Mouse (Mus musculus) heart, postnatal 0 days (tissue): Measurements from ENCODE around the gene Pml. TPM values are rescaled to one million over a fixed set of nuclear protein-coding genes. Genes with fewer than 3 reads are reported as not detected.
"Not testable (repeated sequence)": the region's sequence is repeated elsewhere in the genome, so short reads cannot be mapped to it uniquely, and the experiment has no call there.

Experiments
- ATAC-seq: fragments of 200-750 bp; cut with Nextera tagmentation; 2 replicates; pipeline ENCODE4 v1.8.0; 2017; ENCODE audit warnings: low read depth, moderate number of reproducible peaks, moderate library complexity; ENCODE audit not compliant: insufficient read depth
- DNase-seq: peaks from one replicate; pipeline ENCODE4 v3.0.0-alpha.2; 2016; ENCODE audit warnings: low spot score
- H3K27ac ChIP-seq: fragments of 300-500 bp; sonication (generic); 2 replicates; pipeline ENCODE4 v1.5.1; 2014; ENCODE audit warnings: low read depth, mild to moderate bottlenecking
- H3K27me3 ChIP-seq: fragments of 300-500 bp; sonication (generic); 2 replicates; pipeline ENCODE4 v1.6.1; 2014; ENCODE audit warnings: low read length, mixed read lengths; ENCODE audit not compliant: control insufficient read depth, insufficient read depth
- H3K36me3 ChIP-seq: fragments of 300-500 bp; sonication (generic); replicated peaks from 2 replicates; pipeline ENCODE4 v1.6.1; 2014; ENCODE audit warnings: low read length, mixed read lengths; ENCODE audit not compliant: control insufficient read depth, insufficient read depth
- H3K4me1 ChIP-seq: fragments of 300-500 bp; sonication (generic); 2 replicates; pipeline ENCODE4 v1.6.1; 2014; ENCODE audit warnings: antibody characterized with exemption; ENCODE audit not compliant: control insufficient read depth, insufficient read depth
- H3K4me2 ChIP-seq: fragments of 300-500 bp; sonication (generic); 2 replicates; pipeline ENCODE4 v1.6.1; 2014; ENCODE audit warnings: low read depth, mild to moderate bottlenecking, low read length, moderate library complexity
- H3K4me3 ChIP-seq: fragments of 300-500 bp; sonication (generic); 2 replicates; pipeline ENCODE4 v1.5.1; 2014; ENCODE audit warnings: low read depth, low read length
- H3K9ac ChIP-seq: fragments of 300-500 bp; sonication (generic); replicated peaks from 2 replicates; pipeline ENCODE4 v1.6.1; 2014; ENCODE audit warnings: low read depth, low read length, mixed read lengths
- H3K9me3 ChIP-seq: fragments of 300-500 bp; sonication (generic); replicated peaks from 2 replicates; pipeline ENCODE4 v1.6.1; 2016; ENCODE audit warnings: low read length; ENCODE audit not compliant: control insufficient read depth
- CTCF ChIP-seq: IDR thresholded peaks from 2 replicates; pipeline ENCODE4 v1.5.1; 2016; ENCODE audit warnings: antibody characterized with exemption, control low read depth, low read depth
- EP300 ChIP-seq: IDR thresholded peaks from 2 replicates; pipeline ENCODE4 v1.6.1; 2016; ENCODE audit warnings: antibody characterized with exemption, low read depth
- WGBS: fragments of 180-500 bp; shearing (Covaris S2); extraction: QIAGEN DNeasy Blood & Tissue Kit; methylation state at CpG from one replicate; pipeline ENCODE4 v1.1.7; 2014; 5-methylcytosine and 5-hydroxymethylcytosine counted together
- polyA plus RNA-seq: library from polyadenylated mRNA; unstranded; fragments of >200 nt; fragmentation: Nextera tagmentation; extraction: Ambion mirVana; gene quantifications from 2 replicates; pipeline ENCODE4 v1.2.1, GENCODE M21; 2015
- total RNA-seq: library from RNA; depleted of rRNA; stranded (reverse); fragments of >200 nt; gene quantifications from 2 replicates; pipeline ENCODE4 v1.2.3, GENCODE M21; 2014; ENCODE audit warnings: low replicate concordance

Pml gene
- total and polyA plus RNA-seq, 2 experiments from 2014 or later, result 5.2 to 15.0 TPM

GRCm38 (mm10) chr9:58253033-58253804 is 3.6 kb upstream of the Pml start, which contains the start of gene Stoml1:
Stoml1 (plus strand) TSS chr9:58253164.
- Histone ChIP-seq H3K36me3 (peaks cover 20% of the 10 kb centered on the region), H3K4me2 (peak within 1 kb of the TSS; percentile 89), H3K4me3 (peak within 1 kb of the TSS; percentile 85), H3K27ac (peak within 1 kb of the TSS; percentile 71), H3K4me1 (peaks cover 22% of the 10 kb centered on the region), H3K27me3 (no peaks in the 10 kb centered on the region), H3K9me3 (no peaks in the 10 kb centered on the region), H3K9ac (peak within 1 kb of the TSS; percentile 75)
- TF ChIP-seq CTCF (peak; percentile 94), EP300 (0 out of 2 replicates have a peak, but pooled peaks have one; percentile 14)
- DNase-seq (peak; percentile 97), ATAC-seq (peak; percentile 98)
- under 1% methylated on average over 31 of the region's 31 CpGs for WGBS

- not testable (repeated sequence) for DNase-seq, H3K4me2 ChIP-seq, H3K9ac ChIP-seq, H3K27me3 ChIP-seq, H3K4me3 ChIP-seq, H3K9me3 ChIP-seq, H3K36me3 ChIP-seq, ATAC-seq
- H3K4me1 ChIP-seq, result peaks cover 38% of the 10 kb centered on the region
- H3K27ac ChIP-seq, result peak overlapping the region; percentile 91
- WGBS, result 87% methylated on average over 1 of the region's 1 CpGs
Observed at GRCm38 (mm10) chr9:58250730-58251129, 1.1 kb upstream of the Pml start.

- DNase-seq (no peak), ATAC-seq (no peak)
- Histone ChIP-seq H3K4me1 (peaks cover 38% of the 10 kb centered on the region), H3K9me3 (no peaks in the 10 kb centered on the region), H3K27me3 (no peaks in the 10 kb centered on the region), H3K36me3 (0 out of 2 replicates have a peak, but pooled peaks cover 5% of the 10 kb centered on the region), H3K4me2 (peak overlapping the region; percentile 89), H3K4me3 (peak overlapping the region; percentile 72; the same call in 1 of the 2 replicates), H3K9ac (peak overlapping the region; percentile 71), H3K27ac (peak overlapping the region; percentile 91)
- TF ChIP-seq CTCF (no peak), EP300 (no peak)
- WGBS, result 56% methylated on average over 8 of the region's 8 CpGs
Observed at GRCm38 (mm10) chr9:58250322-58250721, 736 bp upstream of the Pml start.

- peak overlapping the region; percentile 91 for H3K27ac ChIP-seq
- peak overlapping the region; percentile 72 for H3K4me3 ChIP-seq
- H3K27me3 ChIP-seq, result no peaks in the 10 kb centered on the region
- no peak for TF ChIP-seq EP300
- TF ChIP-seq CTCF, result no peak
- 21% methylated on average over 7 of the region's 7 CpGs for WGBS
- 0 out of 2 replicates have a peak, but pooled peaks cover 5% of the 10 kb centered on the region for H3K36me3 ChIP-seq
- peak overlapping the region; percentile 89 for H3K4me2 ChIP-seq
- no peak for ATAC-seq
- H3K4me1 ChIP-seq, result peaks cover 38% of the 10 kb centered on the region
- no peak for DNase-seq
- peak overlapping the region; percentile 71 for H3K9ac ChIP-seq
- no peaks in the 10 kb centered on the region for H3K9me3 ChIP-seq
Observed at GRCm38 (mm10) chr9:58248746-58249413, 706 bp downstream of the Pml start.

GRCm38 (mm10) chr9:58247064-58247759 is 2.4 kb downstream of the Pml start:
- Histone ChIP-seq H3K9ac (peak overlapping the region; percentile 24; the same call in 1 of the 2 replicates), H3K36me3 (peaks cover 8% of the 10 kb centered on the region; the same call in 1 of the 2 replicates), H3K9me3 (no peaks in the 10 kb centered on the region), H3K4me2 (peak overlapping the region; percentile 89), H3K4me3 (peak overlapping the region; percentile 36), H3K4me1 (peaks cover 42% of the 10 kb centered on the region), H3K27me3 (no peaks in the 10 kb centered on the region), H3K27ac (peak overlapping the region; percentile 76)
- 5% methylated on average over 25 of the region's 25 CpGs for WGBS
- TF ChIP-seq CTCF, result peak; percentile 80
- TF ChIP-seq EP300, result no peak
- DNase-seq (peak; percentile 85), ATAC-seq (peak; percentile 77)
